Mouse (Mus musculus): Measurements from ENCODE around the gene Gm9945. TPM values are rescaled to one million over a fixed set of nuclear protein-coding genes. Genes with fewer than 3 reads are reported as not detected.

The Gm9945 gene
- polyA plus RNA-seq, 1 experiment = not detected

DNA sequence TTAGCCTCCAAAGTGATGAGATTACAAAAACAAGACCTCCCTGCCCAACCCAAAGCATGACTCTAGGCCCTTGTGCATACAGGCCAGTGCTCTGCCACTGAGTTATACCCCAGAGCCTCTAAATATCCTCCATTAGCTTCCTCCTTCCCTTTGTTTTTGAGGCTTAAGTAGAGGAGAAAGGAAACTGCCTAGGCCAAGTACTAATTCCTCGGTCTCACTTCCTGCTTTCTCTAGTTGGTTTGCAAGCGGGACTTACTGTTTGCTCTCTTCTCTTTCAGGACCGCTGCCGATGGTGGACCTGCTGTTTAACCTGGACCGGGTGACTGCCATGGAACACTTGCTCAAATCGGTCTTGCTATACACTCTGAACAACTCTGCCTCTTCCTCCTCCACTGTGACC is 43.6 kb upstream of the Gm9945 start:
- Histone ChIP-seq H3K4me1 (replicated peaks; ENCODE audit: control insufficient read depth, insufficient read depth, low read length) (peaks cover 10% of the 10 kb centered on the region), H3K4me3 (ENCODE audit: control insufficient read depth, insufficient read depth, low read length) (no peak overlapping the region), H3K36me3 (ENCODE audit: control insufficient read depth, insufficient read depth, low read length) (no peaks in the 10 kb centered on the region), H3K27ac (ENCODE audit: control insufficient read depth, insufficient read depth, low read length) (no peak overlapping the region), H3K27me3 (ENCODE audit: control insufficient read depth, insufficient read depth, low read length) (no peaks in the 10 kb centered on the region)
- DNase-seq = no peak
- WGBS = 90% methylated on average over 6 of the region's 6 CpGs
- TF ChIP-seq POLR2A (IDR thresholded peaks at IDR 0.05; ENCODE audit: control insufficient read depth, extremely low read depth, insufficient read depth, low read length, poor library complexity) (no peak), CTCF (IDR thresholded peaks at IDR 0.05; ENCODE audit: borderline replicate concordance, control insufficient read depth, extremely low read depth, insufficient read depth, low read length, poor library complexity) (no peak)

DNA sequence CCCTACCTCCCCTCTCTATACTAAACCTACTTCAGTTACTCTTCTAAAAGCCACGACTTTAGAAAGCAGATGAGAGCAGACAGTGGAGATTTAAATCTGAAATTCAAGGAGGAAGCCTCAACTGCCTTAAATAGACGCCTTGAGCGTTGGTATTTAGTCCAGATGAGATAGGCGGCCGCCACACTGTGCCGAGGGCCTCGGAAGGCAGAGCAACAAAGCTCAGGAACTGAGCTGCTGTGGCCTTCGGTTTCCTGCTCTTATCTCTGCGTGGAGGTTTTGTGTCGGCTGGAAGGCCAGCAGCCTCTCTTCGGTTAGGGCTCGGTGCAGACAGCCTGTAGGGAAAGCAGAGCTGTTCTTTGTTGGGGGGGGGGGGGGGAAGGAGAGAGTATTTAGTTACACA is 38.0 kb upstream of the Gm9945 start:
- peak; percentile 45 for DNase-seq
- Histone ChIP-seq H3K4me1 (replicated peaks; ENCODE audit: control insufficient read depth, insufficient read depth, low read length) (peaks cover 2% of the 10 kb centered on the region; the same call in 1 of the 2 replicates), H3K27me3 (ENCODE audit: control insufficient read depth, insufficient read depth, low read length) (no peaks in the 10 kb centered on the region), H3K4me3 (ENCODE audit: control insufficient read depth, insufficient read depth, low read length) (no peak overlapping the region), H3K36me3 (ENCODE audit: control insufficient read depth, insufficient read depth, low read length) (no peaks in the 10 kb centered on the region), H3K27ac (ENCODE audit: control insufficient read depth, insufficient read depth, low read length) (no peak overlapping the region; the same call in 1 of the 2 replicates)
- no peak for TF ChIP-seq CTCF (IDR thresholded peaks at IDR 0.05; ENCODE audit: borderline replicate concordance, control insufficient read depth, extremely low read depth, insufficient read depth, low read length, poor library complexity)
- no peak for TF ChIP-seq POLR2A (IDR thresholded peaks at IDR 0.05; ENCODE audit: control insufficient read depth, extremely low read depth, insufficient read depth, low read length, poor library complexity)
- under 1% methylated on average over 12 of the region's 12 CpGs for WGBS

DNA sequence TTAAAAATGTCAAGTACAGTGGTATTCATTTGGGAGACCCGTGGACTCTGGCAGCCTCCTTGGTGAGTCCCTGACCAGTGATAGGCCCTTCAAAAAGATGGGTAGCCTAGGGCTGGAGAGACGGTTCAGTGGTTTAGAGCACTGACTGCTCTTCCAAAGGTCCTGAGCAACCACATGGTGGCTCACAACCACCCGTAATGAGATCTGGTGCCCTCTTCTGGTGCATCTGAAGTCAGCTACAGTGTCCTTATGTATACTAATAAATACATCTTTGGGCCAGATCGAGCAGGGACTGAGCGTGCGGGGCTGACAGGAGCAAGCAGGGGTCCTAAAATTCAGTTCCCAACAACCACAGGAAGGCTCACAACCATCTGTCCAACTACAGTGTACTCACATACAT is 36.1 kb upstream of the Gm9945 start:
- WGBS = 15% methylated on average over 6 of the region's 6 CpGs
- Histone ChIP-seq H3K27me3 (ENCODE audit: control insufficient read depth, insufficient read depth, low read length) (no peaks in the 10 kb centered on the region), H3K36me3 (ENCODE audit: control insufficient read depth, insufficient read depth, low read length) (no peaks in the 10 kb centered on the region), H3K4me3 (ENCODE audit: control insufficient read depth, insufficient read depth, low read length) (no peak overlapping the region), H3K4me1 (replicated peaks; ENCODE audit: control insufficient read depth, insufficient read depth, low read length) (peaks cover 2% of the 10 kb centered on the region; the same call in 1 of the 2 replicates), H3K27ac (ENCODE audit: control insufficient read depth, insufficient read depth, low read length) (no peak overlapping the region)
- peak; percentile 50 for DNase-seq
- TF ChIP-seq CTCF (IDR thresholded peaks at IDR 0.05; ENCODE audit: borderline replicate concordance, control insufficient read depth, extremely low read depth, insufficient read depth, low read length, poor library complexity) (no peak), POLR2A (IDR thresholded peaks at IDR 0.05; ENCODE audit: control insufficient read depth, extremely low read depth, insufficient read depth, low read length, poor library complexity) (no peak)

DNA sequence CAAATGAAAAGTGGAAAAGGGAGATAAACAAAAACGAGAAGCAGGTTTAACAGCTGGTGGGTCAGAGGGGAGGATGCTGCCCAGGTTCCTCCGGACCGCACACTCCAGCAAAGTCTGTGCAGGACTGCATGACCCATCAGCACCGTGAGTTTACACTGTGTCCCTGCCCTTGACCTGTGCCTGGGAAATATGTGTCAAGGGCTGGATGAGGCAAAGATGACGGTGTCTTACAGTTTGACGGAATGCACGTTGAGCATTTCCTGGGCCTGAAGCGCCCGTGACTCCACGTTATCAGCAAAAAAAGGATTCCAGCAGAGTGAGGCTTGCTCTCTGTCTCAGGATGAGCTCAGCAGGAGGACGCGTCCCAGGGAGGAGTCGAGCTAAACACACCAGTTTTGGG is 34.4 kb upstream of the Gm9945 start:
- Histone ChIP-seq H3K4me3 (ENCODE audit: control insufficient read depth, insufficient read depth, low read length) (no peak overlapping the region), H3K27ac (ENCODE audit: control insufficient read depth, insufficient read depth, low read length) (no peak overlapping the region), H3K4me1 (replicated peaks; ENCODE audit: control insufficient read depth, insufficient read depth, low read length) (peaks cover 11% of the 10 kb centered on the region), H3K36me3 (ENCODE audit: control insufficient read depth, insufficient read depth, low read length) (no peaks in the 10 kb centered on the region), H3K27me3 (ENCODE audit: control insufficient read depth, insufficient read depth, low read length) (no peaks in the 10 kb centered on the region; the same call in 1 of the 2 replicates)
- 97% methylated on average over 13 of the region's 13 CpGs for WGBS
- DNase-seq = no peak
- no peak for TF ChIP-seq CTCF (IDR thresholded peaks at IDR 0.05; ENCODE audit: borderline replicate concordance, control insufficient read depth, extremely low read depth, insufficient read depth, low read length, poor library complexity)
- TF ChIP-seq POLR2A (IDR thresholded peaks at IDR 0.05; ENCODE audit: control insufficient read depth, extremely low read depth, insufficient read depth, low read length, poor library complexity) = no peak

DNA sequence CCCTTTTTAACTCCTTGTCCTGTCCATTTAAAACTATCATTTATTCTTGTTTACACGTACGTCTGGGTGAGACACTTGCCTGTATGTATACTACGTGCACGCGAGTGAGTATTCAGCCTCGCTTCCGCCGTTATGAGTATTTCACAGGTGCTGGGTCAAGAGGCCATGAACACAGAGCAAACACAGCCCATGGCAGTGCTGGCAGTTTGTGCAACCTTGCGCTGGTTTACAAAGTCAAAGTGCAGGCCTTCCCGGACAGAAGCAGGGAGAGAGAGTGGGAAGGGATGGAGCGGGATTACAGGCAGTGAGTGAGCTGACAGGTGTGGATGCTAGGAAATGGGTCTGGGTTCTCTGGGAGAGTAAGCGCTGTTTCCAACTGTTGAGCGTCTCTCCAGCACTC is 33.8 kb upstream of the Gm9945 start:
- no peak overlapping the region for H3K27ac ChIP-seq (ENCODE audit: control insufficient read depth, insufficient read depth, low read length)
- H3K4me3 ChIP-seq (ENCODE audit: control insufficient read depth, insufficient read depth, low read length) = no peak overlapping the region
- H3K36me3 ChIP-seq (ENCODE audit: control insufficient read depth, insufficient read depth, low read length) = no peaks in the 10 kb centered on the region
- no peak for DNase-seq
- H3K4me1 ChIP-seq (replicated peaks; ENCODE audit: control insufficient read depth, insufficient read depth, low read length) = peaks cover 11% of the 10 kb centered on the region
- TF ChIP-seq CTCF (IDR thresholded peaks at IDR 0.05; ENCODE audit: borderline replicate concordance, control insufficient read depth, extremely low read depth, insufficient read depth, low read length, poor library complexity) = no peak
- WGBS = 97% methylated on average over 13 of the region's 13 CpGs
- peaks cover 2% of the 10 kb centered on the region for H3K27me3 ChIP-seq (ENCODE audit: control insufficient read depth, insufficient read depth, low read length)

DNA sequence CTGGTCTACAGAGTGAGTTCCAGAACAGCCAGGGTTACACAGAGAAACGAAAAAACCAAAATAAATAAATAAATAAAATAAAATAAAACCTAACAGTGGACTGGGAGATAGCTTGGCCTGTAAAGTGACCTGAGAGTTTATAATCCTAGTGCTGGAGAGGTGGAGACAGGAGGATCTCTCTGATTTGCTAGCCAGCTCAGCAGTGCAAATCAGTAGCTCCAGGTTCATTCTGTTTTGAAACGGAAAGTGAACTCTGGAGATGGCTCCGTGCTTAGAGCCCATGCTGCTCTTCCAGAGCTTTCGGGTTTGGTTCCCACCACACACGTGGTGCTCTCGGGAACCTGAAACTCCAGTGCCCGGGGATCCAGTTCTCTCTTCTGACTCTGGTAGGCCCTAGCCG is 32.0 kb upstream of the Gm9945 start:
- DNase-seq = no peak
- peaks cover 4% of the 10 kb centered on the region for H3K27me3 ChIP-seq (ENCODE audit: control insufficient read depth, insufficient read depth, low read length)
- no peaks in the 10 kb centered on the region for H3K36me3 ChIP-seq (ENCODE audit: control insufficient read depth, insufficient read depth, low read length)
- 93% methylated on average over 8 of the region's 8 CpGs for WGBS
- no peak overlapping the region for H3K4me3 ChIP-seq (ENCODE audit: control insufficient read depth, insufficient read depth, low read length)
- H3K4me1 ChIP-seq (replicated peaks; ENCODE audit: control insufficient read depth, insufficient read depth, low read length) = peaks cover 11% of the 10 kb centered on the region
- no peak overlapping the region for H3K27ac ChIP-seq (ENCODE audit: control insufficient read depth, insufficient read depth, low read length)
- no peak for TF ChIP-seq CTCF (IDR thresholded peaks at IDR 0.05; ENCODE audit: borderline replicate concordance, control insufficient read depth, extremely low read depth, insufficient read depth, low read length, poor library complexity)
- TF ChIP-seq POLR2A (IDR thresholded peaks at IDR 0.05; ENCODE audit: control insufficient read depth, extremely low read depth, insufficient read depth, low read length, poor library complexity) = no peak

DNA sequence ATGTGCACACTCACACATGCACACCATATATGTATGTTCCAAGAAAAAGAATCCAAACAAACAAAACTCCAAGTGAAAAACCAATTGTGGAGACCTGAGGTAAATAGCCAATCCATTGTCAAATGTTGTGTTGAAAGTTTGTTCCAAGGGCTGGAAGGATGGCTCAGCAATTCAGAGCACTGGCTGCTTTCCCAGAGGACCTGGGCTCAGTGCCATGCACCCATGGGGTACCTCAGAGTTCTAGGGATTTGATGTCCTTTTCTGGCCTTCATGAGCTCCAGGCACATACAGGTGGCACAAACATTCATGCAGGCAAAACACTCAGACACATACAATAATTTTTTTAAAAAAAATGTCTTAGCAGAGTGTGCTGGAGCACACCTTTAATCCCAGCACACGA is 31.4 kb upstream of the Gm9945 start:
- Histone ChIP-seq H3K4me3 (ENCODE audit: control insufficient read depth, insufficient read depth, low read length) (no peak overlapping the region), H3K4me1 (replicated peaks; ENCODE audit: control insufficient read depth, insufficient read depth, low read length) (peaks cover 11% of the 10 kb centered on the region), H3K36me3 (ENCODE audit: control insufficient read depth, insufficient read depth, low read length) (no peaks in the 10 kb centered on the region), H3K27me3 (ENCODE audit: control insufficient read depth, insufficient read depth, low read length) (peaks cover 4% of the 10 kb centered on the region), H3K27ac (ENCODE audit: control insufficient read depth, insufficient read depth, low read length) (no peak overlapping the region)
- WGBS = 98% methylated on average over 1 of the region's 1 CpGs
- TF ChIP-seq CTCF (IDR thresholded peaks at IDR 0.05; ENCODE audit: borderline replicate concordance, control insufficient read depth, extremely low read depth, insufficient read depth, low read length, poor library complexity) = no peak
- TF ChIP-seq POLR2A (IDR thresholded peaks at IDR 0.05; ENCODE audit: control insufficient read depth, extremely low read depth, insufficient read depth, low read length, poor library complexity) = no peak
- no peak for DNase-seq

All from thymus, adult 2 months (tissue).